Mouse (Mus musculus): Measurements from ENCODE around the gene Gm15294.

Gene Gm15294

DNA sequence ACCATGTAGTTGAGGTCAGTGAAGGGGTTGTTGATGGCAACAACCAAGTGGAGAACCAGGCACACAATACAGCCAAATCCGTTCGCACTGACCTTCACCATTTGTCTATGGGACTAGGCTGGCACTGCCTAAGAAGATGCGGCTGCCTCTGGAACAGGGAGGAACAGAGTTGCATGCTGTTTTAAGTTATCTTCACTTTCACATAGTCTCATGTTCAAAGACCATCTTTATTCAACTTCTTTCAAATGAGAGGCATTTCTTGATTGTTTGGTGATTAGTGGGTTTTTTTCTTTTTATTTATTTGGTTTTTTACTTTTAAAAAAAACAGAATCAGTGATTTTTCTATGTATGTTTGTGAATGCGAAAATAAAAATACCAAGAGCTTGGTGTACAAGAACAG, at the start of gene Gm15294:
Gene Gm15294 (minus strand): TSS at position 101 of the 400 bp plus-strand sequence.
- DNase-seq, result no peak

DNA sequence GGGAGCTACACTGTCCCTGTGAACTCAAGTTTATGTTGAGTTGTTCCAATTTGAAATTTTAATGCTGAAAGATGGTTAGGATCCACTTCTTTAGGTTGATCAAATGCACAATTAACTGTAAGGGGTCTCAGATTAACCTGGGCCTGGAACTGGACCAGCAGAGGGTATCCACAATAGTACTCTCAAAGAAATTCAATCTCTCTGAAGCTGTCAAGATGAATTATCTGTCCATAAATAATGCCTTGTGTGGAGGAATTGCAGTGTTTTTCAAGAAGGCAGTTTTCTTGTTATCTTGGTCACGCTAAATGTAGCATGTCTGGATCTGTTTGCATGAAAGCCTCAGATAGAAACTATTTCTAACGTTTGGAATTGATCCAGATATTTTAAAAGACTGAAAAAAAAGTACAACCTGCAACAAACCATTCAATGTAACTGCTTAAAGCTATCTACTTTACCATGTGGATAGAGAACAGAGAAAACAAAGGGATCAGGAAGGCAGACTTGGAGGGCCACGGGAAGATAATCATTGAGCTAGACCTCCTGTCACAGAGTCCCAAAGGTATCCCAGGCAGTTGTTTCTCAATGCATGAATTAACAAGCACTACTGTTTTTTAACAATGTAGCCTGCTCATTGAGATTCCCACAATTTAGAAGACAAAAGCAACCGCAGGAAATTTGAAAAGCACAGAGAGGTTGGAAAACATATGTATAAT, 9.5 kb upstream of the Gm15294 start:
- DNase-seq, result no peak

DNA sequence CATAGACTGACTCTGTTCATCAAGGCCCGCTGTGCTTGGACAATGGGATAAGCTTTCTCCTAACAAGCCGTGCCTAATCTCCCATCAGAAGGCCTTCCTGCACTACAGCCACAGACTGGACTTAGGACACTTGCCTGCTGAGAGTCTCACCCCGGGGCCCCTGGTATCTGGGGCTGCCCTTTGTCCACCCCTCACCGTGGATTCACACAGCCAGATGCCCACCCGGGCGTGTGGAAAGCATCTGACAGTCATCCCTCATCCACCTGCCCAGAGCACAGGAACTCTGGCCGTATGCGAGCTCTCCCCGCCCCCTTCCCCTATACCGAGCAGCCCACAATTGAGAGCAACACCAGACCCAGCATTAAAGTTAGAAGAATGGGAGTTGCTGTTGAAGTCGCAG, 1.0 kb downstream of the Gm15294 start:
- DNase-seq, result no peak

DNA sequence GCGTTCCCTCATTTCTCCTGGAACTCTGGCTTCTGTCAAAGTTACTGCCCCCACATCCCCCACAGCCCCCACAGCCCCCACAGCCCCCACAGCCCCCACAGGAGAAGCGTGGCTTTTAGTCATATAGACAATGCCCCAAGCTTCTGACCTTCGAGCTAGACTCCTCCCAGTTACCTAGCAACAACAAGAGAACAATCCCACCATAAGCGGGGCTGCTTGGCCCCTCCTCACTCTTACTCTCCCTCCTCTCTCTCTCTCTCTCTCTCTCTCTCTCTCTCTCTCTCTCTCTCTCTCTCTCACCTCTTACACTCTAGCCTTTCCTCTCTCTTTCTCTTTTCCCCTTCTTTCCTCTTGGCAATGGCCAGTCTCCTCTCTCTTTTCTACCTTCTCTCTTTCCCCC, 1.4 kb downstream of the Gm15294 start:
- DNase-seq, result no peak

DNA sequence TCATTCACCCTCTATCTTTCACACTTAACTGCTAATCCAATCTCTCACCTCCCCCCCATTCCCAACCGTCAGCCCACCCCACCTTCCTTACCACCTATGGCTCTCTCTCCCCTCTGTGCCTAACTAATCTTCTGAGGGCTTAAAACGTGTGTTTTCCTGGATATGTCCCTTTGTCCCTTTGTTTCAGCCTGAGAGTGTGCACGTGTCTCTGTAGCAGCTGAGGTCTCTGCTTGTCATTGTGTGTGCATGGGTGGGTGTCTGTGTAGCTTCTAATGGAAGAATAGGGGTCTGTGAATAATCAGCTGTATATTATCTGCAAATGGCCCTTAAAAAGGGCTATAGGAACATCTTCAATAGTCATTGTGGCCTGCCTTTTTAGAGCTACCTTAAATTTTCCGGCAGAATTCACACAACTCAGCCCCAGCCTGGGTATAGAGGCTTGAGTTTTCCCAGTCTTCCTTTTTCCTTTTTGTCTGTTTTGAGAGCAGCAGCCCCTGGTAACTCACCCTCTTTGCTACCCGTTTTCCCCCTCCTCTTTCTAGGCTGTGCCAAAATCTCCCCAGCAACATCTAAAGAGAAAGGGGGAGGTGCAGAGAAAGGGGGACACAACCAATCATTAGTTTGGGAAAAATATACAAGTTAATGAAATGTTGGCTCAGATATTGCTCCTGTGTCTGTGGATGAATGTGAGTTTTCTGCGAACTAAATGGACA, 19.2 kb downstream of the Gm15294 start:
- DNase-seq, result no peak

All from kidney, adult 8-10 months (tissue).